Mouse (Mus musculus) hindbrain, embryonic 11.5 days (tissue): ENCODE data around the gene Neurod1. TPM values are rescaled to one million over a fixed set of nuclear protein-coding genes. Genes with fewer than 3 reads are reported as not detected.

Experiments
- ATAC-seq: fragments of 200-750 bp; cut with Nextera tagmentation; 2 replicates; pipeline ENCODE4 v1.8.0; 2017; ENCODE audit warnings: mild to moderate bottlenecking, moderate TSS enrichment, moderate library complexity; ENCODE audit not compliant: low FRiP score
- DNase-seq: peaks from one replicate; pipeline ENCODE4 v3.0.0-alpha.2; 2015; ENCODE audit warnings: low spot score
- H3K27ac ChIP-seq: fragments of 300-500 bp; sonication (generic); 2 replicates; pipeline ENCODE4 v1.5.1; 2014; ENCODE audit warnings: mild to moderate bottlenecking, low read depth, low read length
- H3K27me3 ChIP-seq: fragments of 300-500 bp; sonication (generic); 2 replicates; pipeline ENCODE4 v1.6.1; 2014; ENCODE audit warnings: mild to moderate bottlenecking, low read length, moderate library complexity, mixed read lengths; ENCODE audit not compliant: control insufficient read depth, insufficient read depth
- H3K36me3 ChIP-seq: fragments of 300-500 bp; sonication (generic); 2 replicates; pipeline ENCODE4 v1.6.1; 2014; ENCODE audit warnings: mild to moderate bottlenecking, low read length, moderate library complexity, mixed read lengths; ENCODE audit not compliant: control insufficient read depth, insufficient read depth
- H3K4me1 ChIP-seq: fragments of 300-500 bp; sonication (generic); replicated peaks from 2 replicates; pipeline ENCODE4 v1.6.1; 2014; ENCODE audit warnings: low read length, mixed read lengths; ENCODE audit not compliant: control insufficient read depth, insufficient read depth
- H3K4me2 ChIP-seq: fragments of 300-500 bp; sonication (generic); replicated peaks from 2 replicates; pipeline ENCODE4 v1.6.1; 2014; ENCODE audit warnings: mild to moderate bottlenecking, low read depth, low read length
- H3K4me3 ChIP-seq: fragments of 300-500 bp; sonication (generic); 2 replicates; pipeline ENCODE4 v1.5.1; 2014; ENCODE audit warnings: low read depth, low read length
- H3K9ac ChIP-seq: fragments of 300-500 bp; sonication (generic); 2 replicates; pipeline ENCODE4 v1.6.1; 2014; ENCODE audit warnings: low read depth, low read length
- H3K9me3 ChIP-seq: fragments of 300-500 bp; sonication (generic); 2 replicates; pipeline ENCODE4 v1.6.1; 2016; ENCODE audit warnings: low read length; ENCODE audit not compliant: control insufficient read depth
- WGBS: fragments of 180-500 bp; shearing (Covaris S2); extraction: QIAGEN DNeasy Blood & Tissue Kit; methylation state at CpG from one replicate; pipeline ENCODE4 v1.1.7; 2014; 5-methylcytosine and 5-hydroxymethylcytosine counted together
- polyA plus RNA-seq: library from polyadenylated mRNA; unstranded; fragments of >200 nt; fragmentation: Nextera tagmentation; extraction: Ambion mirVana; gene quantifications from 2 replicates; pipeline ENCODE4 v1.2.1, GENCODE M21; 2014

Gene Neurod1
- polyA plus RNA-seq, 1 experiment from 2014 or later = 31.7 TPM

DNA sequence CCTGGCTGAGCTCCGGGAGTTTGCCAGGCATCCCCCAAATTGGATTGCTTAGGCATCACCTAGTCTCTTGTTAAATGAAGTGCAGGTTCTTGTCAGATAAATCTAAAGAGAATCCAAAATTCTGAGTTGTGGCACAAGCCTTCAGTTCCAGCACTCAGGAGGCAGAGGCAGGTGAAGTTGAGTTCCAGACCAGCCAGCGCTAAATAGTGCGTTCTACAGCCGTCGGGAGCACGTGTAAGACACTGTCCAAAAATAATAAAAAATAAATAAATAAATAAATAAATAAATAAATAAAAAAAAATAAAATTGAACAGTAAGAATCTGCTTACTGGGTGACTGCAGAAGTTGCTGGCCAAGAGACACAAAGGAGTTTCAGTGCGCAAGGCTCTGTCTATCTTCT lies 27.4 kb downstream of the Neurod1 start:
- Histone ChIP-seq H3K27me3 (0 out of 2 replicates have a peak, but pooled peaks cover 3% of the 10 kb centered on the region), H3K4me2 (peak overlapping the region; percentile 82), H3K4me1 (0 out of 2 replicates have a peak, but pooled peaks cover 2% of the 10 kb centered on the region), H3K4me3 (peak overlapping the region; percentile 45), H3K27ac (no peak overlapping the region), H3K36me3 (no peaks in the 10 kb centered on the region), H3K9me3 (no peaks in the 10 kb centered on the region), H3K9ac (peak overlapping the region; percentile 54; the same call in 1 of the 2 replicates)
- 12% methylated on average over 7 of the region's 7 CpGs for WGBS
- DNase-seq (no peak), ATAC-seq (peak; percentile 44; the same call in 1 of the 2 replicates)

DNA sequence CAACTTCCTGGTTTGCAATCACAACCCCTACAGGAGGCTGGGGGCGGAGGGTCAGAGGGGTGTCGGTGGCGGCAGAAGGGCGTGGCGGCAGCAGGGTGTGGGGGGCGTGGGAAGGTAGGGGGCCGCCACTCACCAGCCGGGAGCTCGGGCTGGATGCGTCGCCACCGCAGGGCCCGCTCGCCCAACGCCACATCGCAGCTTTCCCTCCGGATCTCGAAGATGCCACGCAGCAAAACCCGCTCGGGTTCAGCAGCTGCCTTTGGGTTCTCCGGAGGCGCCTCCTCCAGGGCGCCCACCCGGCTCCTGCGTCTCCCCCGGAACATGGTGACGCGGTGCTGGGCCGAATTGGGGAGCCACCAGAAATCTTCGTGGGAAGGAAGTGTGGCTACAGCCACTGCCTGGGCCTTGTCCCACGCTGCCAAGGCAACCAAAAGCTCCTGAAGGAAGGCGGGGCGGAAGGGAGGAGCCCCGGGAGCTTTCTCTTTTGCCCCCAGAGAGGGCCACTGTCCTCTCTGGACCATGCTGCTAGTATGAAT lies 27.9 kb downstream of the Neurod1 start:
- H3K4me1 ChIP-seq = 0 out of 2 replicates have a peak, but pooled peaks cover 2% of the 10 kb centered on the region
- under 1% methylated on average over 35 of the region's 35 CpGs for WGBS
- no peaks in the 10 kb centered on the region for H3K36me3 ChIP-seq
- DNase-seq (peak; percentile 64), ATAC-seq (peak; percentile 82)
- H3K4me3 ChIP-seq = peak overlapping the region; percentile 45
- no peaks in the 10 kb centered on the region for H3K9me3 ChIP-seq
- H3K9ac ChIP-seq = peak overlapping the region; percentile 54
- H3K27ac ChIP-seq = 0 out of 2 replicates have a peak overlapping the region, but pooled peaks have one; percentile 13
- H3K27me3 ChIP-seq = 0 out of 2 replicates have a peak, but pooled peaks cover 3% of the 10 kb centered on the region
- H3K4me2 ChIP-seq = peak overlapping the region; percentile 82

DNA sequence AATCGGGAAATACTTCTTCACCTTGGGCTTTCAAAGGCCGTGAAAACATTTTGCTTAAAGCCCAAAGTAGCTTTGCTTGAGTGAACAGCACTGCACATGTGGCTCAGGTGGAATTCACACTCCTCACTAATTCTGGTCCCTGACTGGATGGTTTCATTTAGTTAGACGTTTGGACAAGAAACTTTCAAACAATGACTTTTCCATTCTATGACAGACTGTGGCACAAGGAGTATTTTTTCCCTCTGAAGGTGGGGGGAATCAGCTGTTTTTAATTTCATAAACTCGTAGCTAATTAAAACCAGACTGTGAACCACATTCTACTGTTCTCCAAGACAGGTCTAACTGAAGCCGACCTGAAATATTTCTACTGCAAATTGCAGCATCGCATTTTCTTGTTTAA lies 28.5 kb downstream of the Neurod1 start:
- Histone ChIP-seq H3K9me3 (no peaks in the 10 kb centered on the region), H3K9ac (no peak overlapping the region), H3K27me3 (0 out of 2 replicates have a peak, but pooled peaks cover 3% of the 10 kb centered on the region), H3K4me1 (0 out of 2 replicates have a peak, but pooled peaks cover 2% of the 10 kb centered on the region), H3K36me3 (no peaks in the 10 kb centered on the region), H3K4me3 (no peak overlapping the region), H3K27ac (no peak overlapping the region), H3K4me2 (no peak overlapping the region)
- no peak for ATAC-seq
- 29% methylated on average over 6 of the region's 6 CpGs for WGBS
- peak; percentile 39 for DNase-seq

DNA sequence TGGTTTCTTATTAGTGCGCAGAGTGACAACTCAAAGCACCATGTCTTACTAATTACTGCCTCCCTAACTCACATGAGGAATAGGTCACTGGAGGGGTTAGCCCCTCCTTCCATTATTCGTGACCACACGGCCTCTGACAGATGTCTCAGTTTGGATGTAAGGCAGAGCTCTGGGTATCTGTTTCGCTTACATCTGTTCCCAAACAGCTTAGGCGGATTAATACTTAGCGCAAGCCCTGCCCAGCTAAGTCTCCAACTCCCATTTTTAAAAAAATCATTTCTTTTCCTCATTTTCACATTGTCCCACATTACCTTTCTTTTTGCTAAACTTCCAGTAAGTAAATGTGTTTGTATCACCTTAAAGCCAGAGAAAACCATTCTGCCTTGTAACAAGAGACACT lies 34.9 kb downstream of the Neurod1 start:
- Histone ChIP-seq H3K4me3 (no peak overlapping the region), H3K4me1 (no peaks in the 10 kb centered on the region), H3K4me2 (no peak overlapping the region), H3K36me3 (no peaks in the 10 kb centered on the region), H3K9ac (no peak overlapping the region), H3K27me3 (no peaks in the 10 kb centered on the region), H3K9me3 (no peaks in the 10 kb centered on the region), H3K27ac (no peak overlapping the region)
- ATAC-seq = peak; percentile 65
- DNase-seq = peak; percentile 49
- 24% methylated on average over 6 of the region's 6 CpGs for WGBS

DNA sequence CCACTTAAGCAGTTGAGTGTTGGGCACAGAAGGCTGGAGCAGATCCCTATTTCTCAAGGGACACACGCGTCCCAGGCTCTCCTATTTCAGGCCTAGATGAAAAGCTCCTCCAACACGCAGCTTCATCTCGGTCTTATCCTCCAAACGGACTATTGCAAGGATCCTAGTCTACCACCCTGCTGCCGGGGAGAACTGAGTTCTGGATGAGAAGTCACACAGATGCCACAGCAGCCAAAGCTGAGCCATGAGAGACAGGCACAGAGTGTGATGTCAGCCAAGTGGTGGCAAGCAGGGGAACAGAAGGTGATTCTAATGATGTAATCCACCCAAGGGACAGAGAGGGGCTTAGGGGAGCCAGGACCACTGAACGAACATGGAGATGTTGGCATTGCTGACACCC lies 42.0 kb downstream of the Neurod1 start:
- WGBS = 82% methylated on average over 7 of the region's 7 CpGs
- no peaks in the 10 kb centered on the region for H3K9me3 ChIP-seq
- H3K4me1 ChIP-seq = no peaks in the 10 kb centered on the region
- DNase-seq (no peak), ATAC-seq (no peak)
- H3K4me2 ChIP-seq = no peak overlapping the region
- H3K27me3 ChIP-seq = no peaks in the 10 kb centered on the region
- no peak overlapping the region for H3K27ac ChIP-seq
- no peaks in the 10 kb centered on the region for H3K36me3 ChIP-seq
- no peak overlapping the region for H3K4me3 ChIP-seq
- H3K9ac ChIP-seq = no peak overlapping the region

DNA sequence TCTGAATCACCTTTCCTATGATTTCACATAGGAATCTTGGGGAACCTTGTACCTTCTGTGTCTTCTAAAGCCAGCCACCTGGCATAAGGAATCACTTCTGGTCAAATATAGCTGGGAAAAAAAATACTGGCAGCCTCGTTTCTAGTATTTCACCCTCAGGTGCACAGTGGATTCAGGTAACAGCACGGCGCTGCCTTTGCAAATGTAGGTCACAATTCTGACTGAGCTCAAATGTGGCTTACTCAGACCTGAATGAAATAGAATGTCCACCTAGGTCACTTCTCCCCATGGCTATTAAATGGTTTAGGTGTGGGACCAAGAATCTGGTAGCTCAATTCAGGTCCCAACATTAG lies 45.7 kb downstream of the Neurod1 start:
- Histone ChIP-seq H3K9me3 (no peaks in the 10 kb centered on the region), H3K4me3 (no peak overlapping the region), H3K4me1 (no peaks in the 10 kb centered on the region), H3K27me3 (no peaks in the 10 kb centered on the region), H3K36me3 (no peaks in the 10 kb centered on the region), H3K4me2 (no peak overlapping the region), H3K9ac (no peak overlapping the region), H3K27ac (no peak overlapping the region)
- ATAC-seq = no peak
- WGBS = 82% methylated on average over 3 of the region's 3 CpGs
- no peak for DNase-seq

DNA sequence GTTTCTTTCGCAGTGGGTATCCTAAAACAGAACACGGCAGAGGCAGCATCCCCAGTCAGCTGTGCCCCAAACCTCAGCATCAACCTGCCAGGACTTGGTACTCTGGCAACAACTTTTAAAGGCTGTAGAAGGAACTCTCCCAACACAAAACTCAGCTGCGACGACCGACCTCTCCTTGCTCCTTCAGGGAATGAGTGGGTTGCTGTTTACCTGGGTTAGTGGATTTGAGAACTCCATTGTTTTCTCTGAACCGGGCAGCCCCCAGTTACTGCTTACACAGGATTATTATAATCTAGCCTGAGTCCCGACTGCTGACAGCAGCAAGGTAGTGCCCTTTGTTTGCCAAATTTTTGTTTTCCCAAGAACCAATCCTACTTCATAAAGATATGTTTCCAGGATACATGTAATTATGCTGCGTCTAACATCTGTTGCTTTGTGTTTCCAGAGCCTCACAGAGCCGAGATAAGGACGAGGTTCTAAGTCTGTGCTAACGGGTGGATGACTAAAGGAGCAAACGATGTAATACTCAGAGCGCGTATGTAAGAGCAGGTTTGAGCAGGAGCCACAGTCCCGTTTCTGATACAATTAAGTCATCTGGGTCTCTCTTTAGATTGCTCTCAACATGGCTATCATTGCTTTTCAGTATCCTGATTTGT lies 46.2 kb downstream of the Neurod1 start:
- Histone ChIP-seq H3K27ac (no peak overlapping the region), H3K4me1 (no peaks in the 10 kb centered on the region), H3K9ac (no peak overlapping the region), H3K4me2 (no peak overlapping the region), H3K4me3 (no peak overlapping the region), H3K27me3 (no peaks in the 10 kb centered on the region), H3K36me3 (no peaks in the 10 kb centered on the region), H3K9me3 (no peaks in the 10 kb centered on the region)
- ATAC-seq (no peak), DNase-seq (no peak)
- 72% methylated on average over 15 of the region's 15 CpGs for WGBS

DNA sequence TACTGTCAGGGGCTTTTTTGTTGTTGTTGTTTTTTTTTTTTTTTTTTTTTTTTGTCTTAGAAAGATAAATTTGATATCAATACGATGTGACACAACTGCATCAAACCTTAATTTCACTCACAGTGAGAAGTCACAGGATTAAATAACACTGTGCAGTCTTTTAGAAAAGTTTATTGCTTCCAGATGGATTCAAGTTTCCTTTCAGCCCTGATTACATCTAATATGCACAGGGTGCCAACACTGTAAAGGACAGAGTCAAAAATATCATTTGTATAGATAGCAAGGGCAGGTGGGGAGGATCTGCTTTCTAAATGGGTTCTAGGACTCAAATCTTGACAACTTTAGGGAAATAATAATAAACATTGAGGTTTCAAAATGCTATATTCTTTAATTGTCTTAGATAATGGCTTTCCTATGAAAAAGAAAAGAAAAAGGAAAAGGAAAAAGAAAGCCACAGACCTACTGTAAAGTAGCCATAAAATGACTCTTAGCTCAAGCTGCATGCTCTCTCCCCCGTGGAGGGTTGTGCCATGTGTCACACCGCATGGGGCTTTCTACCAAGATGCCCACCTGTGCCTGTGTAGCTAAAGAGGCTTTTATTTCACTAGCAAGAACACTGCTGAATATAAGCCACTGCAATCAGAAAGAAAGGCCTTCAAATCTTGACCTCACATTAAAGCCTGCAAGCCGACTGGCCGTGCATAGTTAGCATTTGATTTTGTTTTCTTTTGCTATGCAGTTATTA lies 50.7 kb downstream of the Neurod1 start:
- DNase-seq (no peak), ATAC-seq (no peak)
- H3K4me3 ChIP-seq = no peak overlapping the region
- no peaks in the 10 kb centered on the region for H3K36me3 ChIP-seq
- H3K9ac ChIP-seq = no peak overlapping the region
- no peak overlapping the region for H3K27ac ChIP-seq
- no peak overlapping the region for H3K4me2 ChIP-seq
- no peaks in the 10 kb centered on the region for H3K27me3 ChIP-seq
- 77% methylated on average over 5 of the region's 5 CpGs for WGBS
- H3K4me1 ChIP-seq = no peaks in the 10 kb centered on the region
- no peaks in the 10 kb centered on the region for H3K9me3 ChIP-seq
